Mouse (Mus musculus) MEL (cell line): ENCODE results near the gene Gm9573.

Experiments
- BHLHE40 ChIP-seq: IDR thresholded peaks from 2 replicates; pipeline ENCODE4 v1.6.1; 2012; ENCODE audit warnings: low read depth, mild to moderate bottlenecking, inconsistent platforms, low read length, improper control_type of control experiment, borderline replicate concordance
- CTCF ChIP-seq, 3 experiments: IDR thresholded peaks in 2 of 3; conservative IDR thresholded peaks in 1 of 3; 2 replicates each; pipeline ENCODE4 v1.5.1; 2011 to 2012; ENCODE audit warnings: low read length in 3 of 3, low read depth in 2 of 3, mild to moderate bottlenecking in 2 of 3, improper control_type of control experiment in 1 of 3, inconsistent platforms in 1 of 3, mixed read lengths in 1 of 3, moderate library complexity in 1 of 3; ENCODE audit not compliant: control insufficient read depth in 1 of 3, insufficient read depth in 1 of 3, poor library complexity in 1 of 3, severe bottlenecking in 1 of 3
- MAZ ChIP-seq: IDR thresholded peaks from 2 replicates; pipeline ENCODE4 v1.6.1; 2012; ENCODE audit warnings: low read depth, mild to moderate bottlenecking, inconsistent platforms, low read length, improper control_type of control experiment
- POLR2A ChIP-seq, 2 experiments: IDR thresholded peaks; 2 replicates each; pipeline ENCODE4 v1.6.1; 2011 to 2012; ENCODE audit warnings: low read length in 2 of 2, mild to moderate bottlenecking in 2 of 2, control low read depth in 1 of 2, improper control_type of control experiment in 1 of 2, low read depth in 1 of 2, moderate library complexity in 1 of 2; ENCODE audit not compliant: control insufficient read depth in 1 of 2, insufficient read depth in 1 of 2, poor library complexity in 1 of 2
- POLR2AphosphoS2 ChIP-seq: IDR thresholded peaks from 2 replicates; pipeline ENCODE4 v1.6.1; 2011; ENCODE audit warnings: low read length, improper control_type of control experiment
- POLR2AphosphoS5 ChIP-seq: IDR thresholded peaks from 2 replicates; pipeline ENCODE4 v1.6.1; 2012; ENCODE audit warnings: low read depth, borderline replicate concordance, mild to moderate bottlenecking, inconsistent platforms, low read length, moderate library complexity, mixed read lengths
- TBP ChIP-seq: IDR thresholded peaks from 2 replicates; pipeline ENCODE4 v1.8.0; 2011; ENCODE audit warnings: low read depth, low read length, improper control_type of control experiment
- TCF12 ChIP-seq: IDR thresholded peaks from 2 replicates; pipeline ENCODE4 v1.6.1; 2014; ENCODE audit warnings: low read depth, mild to moderate bottlenecking, inconsistent platforms, low read length, improper control_type of control experiment, moderate library complexity
- USF2 ChIP-seq, 2 experiments: IDR thresholded peaks; 2 replicates each; pipeline ENCODE4 v1.6.1; 2011 to 2012; ENCODE audit warnings: improper control_type of control experiment in 2 of 2, low read length in 2 of 2, borderline replicate concordance in 1 of 2, inconsistent platforms in 1 of 2, low read depth in 1 of 2, mild to moderate bottlenecking in 1 of 2; ENCODE audit not compliant: insufficient read depth in 1 of 2
- ZC3H11A ChIP-seq: IDR thresholded peaks from 2 replicates; pipeline ENCODE4 v1.6.1; 2012; ENCODE audit warnings: low read depth, mild to moderate bottlenecking, inconsistent platforms, low read length, improper control_type of control experiment
- ZMIZ1 ChIP-seq: IDR thresholded peaks from 2 replicates; pipeline ENCODE4 v1.6.1; 2012; ENCODE audit warnings: low read depth, mild to moderate bottlenecking, inconsistent platforms, low read length, improper control_type of control experiment, moderate library complexity

GRCm38 (mm10) chr17:35588387-35588786 is 38.0 kb downstream of the Gm9573 start:
- no peak for TF ChIP-seq MAZ
- no peak for TF ChIP-seq CTCF (IDR thresholded peaks at IDR 0.05 in 2 of 3, conservative IDR thresholded peaks at IDR 0.05 in 1 of 3; ENCODE audit: control insufficient read depth in 1 of 3, insufficient read depth in 1 of 3, low read depth in 2 of 3, low read length in 3 of 3, poor library complexity in 1 of 3, severe bottlenecking in 1 of 3)
- TF ChIP-seq USF2 (IDR thresholded peaks at IDR 0.05; ENCODE audit: borderline replicate concordance in 1 of 2, insufficient read depth in 1 of 2, low read depth in 1 of 2, low read length in 2 of 2) = no peak
- TF ChIP-seq ZMIZ1 = no peak
- no peak for TF ChIP-seq BHLHE40
- no peak for TF ChIP-seq POLR2AphosphoS5
- no peak for TF ChIP-seq TCF12
- no peak for TF ChIP-seq ZC3H11A
- no peak for TF ChIP-seq POLR2AphosphoS2
- no peak for TF ChIP-seq TBP
- TF ChIP-seq POLR2A (IDR thresholded peaks at IDR 0.05; ENCODE audit: control insufficient read depth in 1 of 2, insufficient read depth in 1 of 2, low read depth in 1 of 2, low read length in 2 of 2, poor library complexity in 1 of 2) = no peak
